Mouse (Mus musculus) myocyte (in vitro differentiated cells): ENCODE measurements around the gene Slc38a5. TPM values are rescaled to one million over a fixed set of nuclear protein-coding genes. Genes with fewer than 3 reads are reported as not detected.
"Not testable (repeated sequence)": the region's sequence is repeated elsewhere in the genome, so short reads cannot be mapped to it uniquely, and the experiment has no call there.

Experiments used
- H3K27me3 ChIP-seq: one replicate; pipeline ENCODE4 v1.6.1; 2011; ENCODE audit not compliant: control insufficient read depth, insufficient read depth, insufficient read length
- H3K36me3 ChIP-seq: one replicate; pipeline ENCODE4 v1.6.1; 2011; ENCODE audit not compliant: control insufficient read depth, insufficient read depth
- H3K4me2 ChIP-seq: one replicate; pipeline ENCODE4 v1.6.1; 2011; ENCODE audit warnings: low read depth, control low read depth
- H3K4me3 ChIP-seq: one replicate; pipeline ENCODE4 v1.5.1; 2011; ENCODE audit warnings: mild to moderate bottlenecking, control low read depth, moderate library complexity
- H3K79me2 ChIP-seq: one replicate; pipeline ENCODE4 v1.6.1; 2011; ENCODE audit not compliant: control insufficient read depth, insufficient read depth
- H3ac ChIP-seq: one replicate; pipeline ENCODE4 v1.6.1; 2011; ENCODE audit not compliant: control insufficient read depth, insufficient read length
- CEBPB ChIP-seq: IDR thresholded peaks from 2 replicates; pipeline ENCODE4 v1.6.1; 2011; ENCODE audit warnings: mild to moderate bottlenecking, moderate library complexity; ENCODE audit not compliant: poor library complexity, insufficient read depth, severe bottlenecking
- E2F4 ChIP-seq: IDR thresholded peaks from one replicate; pipeline ENCODE4 v1.6.1; 2011; ENCODE audit warnings: mild to moderate bottlenecking, control low read depth, moderate library complexity; ENCODE audit not compliant: insufficient read depth
- MAX ChIP-seq: IDR thresholded peaks from one replicate; pipeline ENCODE4 v1.6.1; 2011; ENCODE audit warnings: low read depth, mild to moderate bottlenecking, control low read depth
- MYOD1 ChIP-seq, 3 experiments: IDR thresholded peaks; one replicate each; pipeline ENCODE4 v1.6.1; 2011; ENCODE audit warnings: control low read depth in 2 of 3, low read depth in 2 of 3, mild to moderate bottlenecking in 2 of 3, moderate library complexity in 1 of 3; ENCODE audit not compliant: insufficient read length in 2 of 3, control insufficient read depth in 1 of 3
- MYOG ChIP-seq, 3 experiments: IDR thresholded peaks; one replicate each; pipeline ENCODE4 v1.6.1; 2011; ENCODE audit warnings: control low read depth in 2 of 3, low read depth in 2 of 3, mild to moderate bottlenecking in 2 of 3; ENCODE audit not compliant: insufficient read length in 2 of 3, control insufficient read depth in 1 of 3, insufficient read depth in 1 of 3
- POLR2A ChIP-seq: IDR thresholded peaks from one replicate; pipeline ENCODE4 v1.6.1; 2011; ENCODE audit warnings: low read depth, mild to moderate bottlenecking, control low read depth, moderate library complexity; ENCODE audit not compliant: insufficient read length
- POLR2AphosphoS2 ChIP-seq: IDR thresholded peaks from one replicate; pipeline ENCODE4 v1.6.1; 2011; ENCODE audit warnings: low read depth, control low read depth; ENCODE audit not compliant: insufficient read length
- REST ChIP-seq: IDR thresholded peaks from one replicate; pipeline ENCODE4 v1.6.1; 2011; ENCODE audit warnings: mild to moderate bottlenecking, control low read depth, moderate library complexity; ENCODE audit not compliant: insufficient read depth, insufficient read length
- SRF ChIP-seq: IDR thresholded peaks from one replicate; pipeline ENCODE4 v1.6.1; 2011; ENCODE audit warnings: low read depth; ENCODE audit not compliant: control insufficient read depth, insufficient read length
- TCF12 ChIP-seq: IDR thresholded peaks from one replicate; pipeline ENCODE4 v1.6.1; 2011; ENCODE audit warnings: mild to moderate bottlenecking, control low read depth; ENCODE audit not compliant: poor library complexity, insufficient read depth, severe bottlenecking
- TCF3 ChIP-seq: IDR thresholded peaks from one replicate; pipeline ENCODE4 v1.6.1; 2011; ENCODE audit warnings: low read depth, control low read depth; ENCODE audit not compliant: insufficient read length
- USF1 ChIP-seq: IDR thresholded peaks from one replicate; pipeline ENCODE4 v1.6.1; 2011; ENCODE audit warnings: low read depth, mild to moderate bottlenecking, control low read depth, moderate library complexity
- polyA plus RNA-seq: library from polyadenylated mRNA; unstranded; fragments of >200 nt; fragmentation: generic; extraction: Trizol; gene quantifications from one replicate; pipeline ENCODE4 v1.2.1, GENCODE M21; 2012; ENCODE audit warnings: missing spikeins

The Slc38a5 gene
- polyA plus RNA-seq, 1 experiment: not detected

DNA sequence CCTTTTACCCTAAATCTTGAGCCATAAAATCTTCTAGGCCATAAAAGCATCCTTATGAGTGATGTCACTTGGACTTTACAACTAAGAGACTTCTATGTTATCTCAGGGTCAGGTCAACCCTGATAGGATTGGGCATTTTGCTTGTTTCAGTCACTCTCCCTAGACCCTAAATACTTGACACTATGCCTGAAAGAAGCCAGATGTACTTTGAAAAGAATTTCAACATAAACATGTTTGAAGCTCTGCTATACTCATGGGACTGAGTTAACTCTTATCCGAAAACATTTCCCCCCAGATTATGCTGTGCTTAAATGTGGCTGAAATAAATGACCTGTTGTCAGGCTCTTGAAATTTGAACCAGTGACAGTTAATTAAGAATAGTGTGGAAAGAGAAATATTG is 38.4 kb downstream of the Slc38a5 start:
- H3K4me3 ChIP-seq: no peak overlapping the region
- TF ChIP-seq MAX (no peak), CEBPB (no peak), SRF (no peak), MYOG (IDR thresholded peaks at IDR 0.05; ENCODE audit: control insufficient read depth in 1 of 3, insufficient read depth in 1 of 3, insufficient read length in 2 of 3, low read depth in 2 of 3) (no peak), MYOD1 (IDR thresholded peaks at IDR 0.05; ENCODE audit: control insufficient read depth in 1 of 3, insufficient read length in 2 of 3, low read depth in 2 of 3) (no peak), POLR2A (no peak), E2F4 (no peak), REST (no peak), POLR2AphosphoS2 (no peak), USF1 (no peak), TCF12 (no peak), TCF3 (no peak)
- no peaks in the 10 kb centered on the region for H3K79me2 ChIP-seq
- no peaks in the 10 kb centered on the region for H3K27me3 ChIP-seq
- H3ac ChIP-seq: no peak overlapping the region
- no peaks in the 10 kb centered on the region for H3K36me3 ChIP-seq
- no peak overlapping the region for H3K4me2 ChIP-seq

DNA sequence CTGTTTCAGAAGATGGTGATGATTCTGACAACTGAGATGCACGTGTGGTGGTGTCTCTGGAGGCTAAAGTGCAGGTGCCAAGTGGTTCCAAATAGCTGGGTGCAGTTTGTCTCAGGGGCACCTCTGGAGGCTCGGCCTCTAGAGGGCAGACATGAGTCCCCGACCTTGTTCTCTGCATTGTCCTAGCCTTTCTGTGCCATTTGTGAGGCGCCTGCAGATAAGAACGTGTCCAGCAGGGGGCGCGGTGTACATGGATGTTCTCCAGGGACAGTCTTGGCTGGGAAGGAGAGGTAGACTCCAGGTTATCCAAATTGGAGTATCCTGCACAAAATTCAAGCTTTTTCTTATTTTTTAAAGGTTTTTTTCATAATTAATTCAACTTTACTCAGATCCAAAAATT is 44.0 kb downstream of the Slc38a5 start:
- H3K4me2 ChIP-seq, H3K27me3 ChIP-seq, H3K36me3 ChIP-seq, H3ac ChIP-seq, H3K79me2 ChIP-seq, H3K4me3 ChIP-seq: not testable (repeated sequence)

DNA sequence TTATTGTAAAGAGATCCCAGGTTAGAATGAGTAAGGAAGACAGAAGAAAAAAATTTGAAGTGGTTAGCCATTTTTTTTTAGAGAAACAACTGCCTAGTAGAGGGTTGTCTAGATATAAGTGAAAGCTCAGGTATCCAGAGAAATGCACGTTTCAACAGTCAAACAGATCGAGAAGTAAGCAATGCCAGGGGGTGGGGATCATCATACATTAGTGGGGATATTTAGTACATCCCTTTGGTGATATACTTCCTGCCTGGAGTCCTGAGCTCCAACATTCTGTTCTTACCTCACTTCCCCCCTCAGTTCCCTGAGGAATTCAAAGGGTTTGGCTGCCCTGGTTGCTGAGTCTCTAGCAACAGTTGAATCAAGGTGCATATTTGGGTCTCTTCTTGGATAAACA is 56.2 kb downstream of the Slc38a5 start, which contains the start of gene Ssxb10:
TSS of gene Ssxb10 (plus strand) at position 301 of the 400 bp plus-strand sequence.
- Histone ChIP-seq H3K36me3 (no peaks in the 10 kb centered on the region), H3K4me2 (no peak within 1 kb of the TSS), H3ac (no peak within 1 kb of the TSS), H3K27me3 (no peaks in the 10 kb centered on the region), H3K79me2 (no peaks in the 10 kb centered on the region), H3K4me3 (no peak within 1 kb of the TSS)
- TF ChIP-seq TCF12: no peak
- TF ChIP-seq E2F4: no peak
- TF ChIP-seq REST: no peak
- no peak for TF ChIP-seq MAX
- TF ChIP-seq POLR2A: no peak
- TF ChIP-seq USF1: no peak
- TF ChIP-seq TCF3: no peak
- TF ChIP-seq MYOD1 (IDR thresholded peaks at IDR 0.05; ENCODE audit: control insufficient read depth in 1 of 3, insufficient read length in 2 of 3, low read depth in 2 of 3): no peak
- no peak for TF ChIP-seq SRF
- TF ChIP-seq CEBPB: no peak

Other genes starting within 250 kb of the Slc38a5 start
- gene Suv39h1, start 196.4 kb upstream of the Slc38a5 start, polyA plus RNA-seq: 16.0 TPM
- 0.19 TPM for gene Was, start 180.6 kb upstream of the Slc38a5 start, polyA plus RNA-seq
- 16.1 TPM for gene Wdr13, start 138.2 kb upstream of the Slc38a5 start, polyA plus RNA-seq
- gene Rbm3, start 125.3 kb upstream of the Slc38a5 start, polyA plus RNA-seq: 236 TPM
- 12.5 TPM for gene Tbc1d25, start 95.0 kb upstream of the Slc38a5 start, polyA plus RNA-seq
- gene Ebp, start 77.6 kb upstream of the Slc38a5 start, polyA plus RNA-seq: 116 TPM
- gene Porcn, start 64.6 kb upstream of the Slc38a5 start, polyA plus RNA-seq: 67.5 TPM
- 32.6 TPM for gene Ftsj1, start 18.7 kb upstream of the Slc38a5 start, polyA plus RNA-seq
- not detected for gene Ssxb10, start 56.3 kb downstream of the Slc38a5 start, polyA plus RNA-seq
- not detected for gene Ssxb9, start 95.8 kb downstream of the Slc38a5 start, polyA plus RNA-seq
- gene Ssxb1, start 142.2 kb downstream of the Slc38a5 start, polyA plus RNA-seq: not detected
- gene Ssxb2, start 190.6 kb downstream of the Slc38a5 start, polyA plus RNA-seq: not detected